Mouse (Mus musculus): Measurements from ENCODE around the gene Ptprd.

GRCm38 (mm10) chr4:76192031-76192430 lies 2019.7 kb downstream of the Ptprd start:
- TF ChIP-seq POLR2A (IDR thresholded peaks at IDR 0.05; ENCODE audit: control insufficient read depth in 1 of 2, insufficient read depth in 1 of 2, low read depth in 1 of 2, low read length in 2 of 2, poor library complexity in 1 of 2), result no peak
- TF ChIP-seq MEF2A (IDR thresholded peaks at IDR 0.05; ENCODE audit: extremely low read depth, insufficient replicate concordance, low read depth, low read length, poor library complexity, severe bottlenecking), result no peak
- no peak for TF ChIP-seq MAFK (IDR thresholded peaks at IDR 0.05; ENCODE audit: borderline replicate concordance, low read depth, low read length)
- TF ChIP-seq CTCF (IDR thresholded peaks at IDR 0.05 in 2 of 3, conservative IDR thresholded peaks at IDR 0.05 in 1 of 3; ENCODE audit: control insufficient read depth in 1 of 3, insufficient read depth in 1 of 3, low read depth in 2 of 3, low read length in 3 of 3, poor library complexity in 1 of 3, severe bottlenecking in 1 of 3), result no peak
- no peak for TF ChIP-seq GABPA (IDR thresholded peaks at IDR 0.05; ENCODE audit: low read depth, low read length)
- TF ChIP-seq EP300 (IDR thresholded peaks at IDR 0.05; ENCODE audit: low read depth in 1 of 2, low read length in 2 of 2), result no peak
- no peak for TF ChIP-seq HCFC1 (IDR thresholded peaks at IDR 0.05; ENCODE audit: low read depth, low read length)
- no peak for TF ChIP-seq GATA1 (IDR thresholded peaks at IDR 0.05; ENCODE audit: low read depth, low read length)
- TF ChIP-seq USF2 (IDR thresholded peaks at IDR 0.05; ENCODE audit: borderline replicate concordance in 1 of 2, insufficient read depth in 1 of 2, low read depth in 1 of 2, low read length in 2 of 2), result no peak
- TF ChIP-seq ZC3H11A (IDR thresholded peaks at IDR 0.05; ENCODE audit: low read depth, low read length), result no peak
- TF ChIP-seq MAX (IDR thresholded peaks at IDR 0.05; ENCODE audit: low read length), result no peak

All from MEL (cell line).